Mouse (Mus musculus) C2C12 (cell line): Measurements from ENCODE around the gene Zfp688.

Experiments
- CTCF ChIP-seq: IDR thresholded peaks from one replicate; pipeline ENCODE4 v1.5.1; 2011; ENCODE audit not compliant: control insufficient read depth, insufficient read depth, insufficient read length
- MAX ChIP-seq: IDR thresholded peaks from one replicate; pipeline ENCODE4 v1.6.1; 2011; ENCODE audit warnings: mild to moderate bottlenecking, control low read depth
- MYOD1 ChIP-seq: IDR thresholded peaks from one replicate; pipeline ENCODE4 v1.6.1; 2011; ENCODE audit warnings: low read depth; ENCODE audit not compliant: control insufficient read depth, insufficient read length
- MYOG ChIP-seq: IDR thresholded peaks from one replicate; pipeline ENCODE4 v1.6.1; 2011; ENCODE audit not compliant: control insufficient read depth, insufficient read length; ENCODE audit errors: extremely low read depth
- USF1 ChIP-seq: IDR thresholded peaks from one replicate; pipeline ENCODE4 v1.6.1; 2011; ENCODE audit warnings: low read depth, mild to moderate bottlenecking, control low read depth, moderate library complexity

- no peak for TF ChIP-seq MAX
- TF ChIP-seq USF1, result no peak
- no peak for TF ChIP-seq CTCF
- no peak for TF ChIP-seq MYOG
- no peak for TF ChIP-seq MYOD1
Observed at GRCm38 (mm10) chr7:127400355-127400754, 21.5 kb downstream of the Zfp688 start.
